Mouse (Mus musculus) embryonic fibroblast, embryonic 13.5 days (primary cell): ENCODE data around the gene Pias3. TPM values are rescaled to one million over a fixed set of nuclear protein-coding genes. Genes with fewer than 3 reads are reported as not detected.

Source experiments
- H3K27ac ChIP-seq: 2 replicates; pipeline ENCODE4 v1.5.1; 2012; ENCODE audit warnings: low read length, control low read depth, inconsistent platforms; ENCODE audit not compliant: insufficient read depth
- H3K4me1 ChIP-seq: 2 replicates; pipeline ENCODE4 v1.6.1; 2011; ENCODE audit warnings: low read length; ENCODE audit not compliant: control insufficient read depth, insufficient read depth
- H3K4me3 ChIP-seq: 2 replicates; pipeline ENCODE4 v1.5.1; 2011; ENCODE audit warnings: mild to moderate bottlenecking, control low read depth, low read length; ENCODE audit not compliant: insufficient read depth
- CTCF ChIP-seq: IDR thresholded peaks from 2 replicates; pipeline ENCODE4 v1.5.1; 2011; ENCODE audit warnings: mild to moderate bottlenecking, control low read depth, low read length, moderate library complexity, borderline replicate concordance; ENCODE audit not compliant: insufficient read depth
- POLR2A ChIP-seq: IDR thresholded peaks from 2 replicates; pipeline ENCODE4 v1.6.1; 2011; ENCODE audit warnings: low read depth, mild to moderate bottlenecking, control low read depth, low read length, moderate library complexity
- polyA plus RNA-seq: library from polyadenylated mRNA; stranded (reverse); fragments of >200 nt; gene quantifications from 2 replicates; pipeline ENCODE4 v1.2.4, GENCODE M21; 2011; ENCODE audit warnings: low read depth; ENCODE audit not compliant: missing spikeins, insufficient read length

The Pias3 gene
- polyA plus RNA-seq, 1 experiment, result 46.0 TPM

DNA sequence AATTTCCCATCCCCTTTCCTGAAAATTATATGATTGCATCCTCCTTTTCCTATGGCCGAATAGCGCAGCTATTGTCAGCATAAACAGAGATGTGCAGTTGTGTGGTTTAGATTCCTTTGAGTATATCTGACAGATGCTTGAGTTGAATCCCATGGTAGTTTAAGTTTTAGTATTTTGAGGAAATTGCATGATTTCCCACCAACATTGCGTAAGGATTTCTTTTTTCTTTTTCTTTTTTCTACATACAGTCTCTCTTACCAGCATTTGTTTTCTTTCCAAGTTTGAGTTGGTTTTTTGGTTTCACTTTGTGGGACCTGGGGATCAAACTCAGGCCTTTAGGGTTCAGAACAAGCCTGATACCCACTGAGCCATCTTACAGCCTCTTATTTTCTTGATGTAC, 48.2 kb downstream of the Pias3 start:
- Histone ChIP-seq H3K4me1 (no peaks in the 10 kb centered on the region), H3K4me3 (no peak overlapping the region), H3K27ac (no peak overlapping the region)
- TF ChIP-seq CTCF, result no peak
- no peak for TF ChIP-seq POLR2A

DNA sequence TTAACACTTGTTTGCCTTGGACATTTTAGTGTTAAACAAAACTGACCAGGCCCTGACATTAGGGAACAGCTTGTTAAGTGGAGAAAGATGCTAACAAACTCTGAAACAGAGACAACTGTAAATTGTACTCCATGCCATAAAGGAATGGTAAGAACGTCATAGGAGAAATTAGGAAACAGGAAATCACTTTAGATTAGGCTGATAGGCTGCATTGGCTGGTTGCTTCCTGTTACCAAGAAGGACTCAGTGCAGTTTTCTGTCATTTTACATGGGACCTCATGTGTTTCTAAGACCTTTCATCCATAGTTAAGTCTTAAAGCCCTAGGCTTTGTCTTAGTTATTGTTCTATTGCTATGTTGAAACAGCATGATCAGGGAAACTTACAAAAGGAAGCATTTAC, 50.6 kb downstream of the Pias3 start:
- no peak overlapping the region for H3K27ac ChIP-seq
- no peaks in the 10 kb centered on the region for H3K4me1 ChIP-seq
- no peak overlapping the region for H3K4me3 ChIP-seq
- TF ChIP-seq CTCF (no peak), POLR2A (no peak)

Other genes starting within 250 kb of the Pias3 start
- not detected in 2 replicates for gene BC107364, start 244.1 kb upstream of the Pias3 start, polyA plus RNA-seq
- gene Hfe2, start 171.2 kb upstream of the Pias3 start, polyA plus RNA-seq, result not detected in 2 replicates
- gene Txnip, start 138.4 kb upstream of the Pias3 start, polyA plus RNA-seq, result 37.6 and 98.8 TPM in 2 replicates
- gene Gm16253, start 119.4 kb upstream of the Pias3 start, polyA plus RNA-seq, result not detected in 2 replicates
- gene Polr3gl, start 102.2 kb upstream of the Pias3 start, polyA plus RNA-seq, result 23.2 and 30.6 TPM in 2 replicates
- gene Ankrd34a, start 99.7 kb upstream of the Pias3 start, polyA plus RNA-seq, result 5.1 and 7.4 TPM in 2 replicates
- gene Lix1l, start 95.2 kb upstream of the Pias3 start, polyA plus RNA-seq, result 109 and 123 TPM in 2 replicates
- 108 and 113 TPM in 2 replicates for gene Rbm8a, start 66.5 kb upstream of the Pias3 start, polyA plus RNA-seq
- gene Pex11b, start 61.0 kb upstream of the Pias3 start, polyA plus RNA-seq, result 31.3 and 35.5 TPM in 2 replicates
- gene Gm42957, start 60.9 kb upstream of the Pias3 start, polyA plus RNA-seq, result 0.28 and 0.30 TPM in 2 replicates
- gene Itga10, start 50.8 kb upstream of the Pias3 start, polyA plus RNA-seq, result 1.7 and 2.0 TPM in 2 replicates
- 0.23 and 0.67 TPM in 2 replicates for gene Ankrd35, start 26.3 kb upstream of the Pias3 start, polyA plus RNA-seq
- 4.4 and 5.2 TPM in 2 replicates for gene Nudt17, start 12.2 kb downstream of the Pias3 start, polyA plus RNA-seq
- gene Polr3c, start 31.2 kb downstream of the Pias3 start, polyA plus RNA-seq, result 28.3 and 35.1 TPM in 2 replicates
- gene Rnf115, start 31.3 kb downstream of the Pias3 start, polyA plus RNA-seq, result 30.9 and 38.9 TPM in 2 replicates
- not detected in 2 replicates for gene Pdzk1, start 132.9 kb downstream of the Pias3 start, polyA plus RNA-seq
- gene Cd160, start 133.0 kb downstream of the Pias3 start, polyA plus RNA-seq, result not detected in 2 replicates
- gene Gja5, start 208.3 kb downstream of the Pias3 start, polyA plus RNA-seq, result 0.47 TPM in 1 of 2 replicates, not detected in the other
- 28.9 and 33.4 TPM in 2 replicates for gene Gpr89, start 209.0 kb downstream of the Pias3 start, polyA plus RNA-seq
- not detected in 2 replicates for gene Gja8, start 229.6 kb downstream of the Pias3 start, polyA plus RNA-seq